8 mouse cellular contexts compared by ENCODE assay signal in the genomic region with DNA sequence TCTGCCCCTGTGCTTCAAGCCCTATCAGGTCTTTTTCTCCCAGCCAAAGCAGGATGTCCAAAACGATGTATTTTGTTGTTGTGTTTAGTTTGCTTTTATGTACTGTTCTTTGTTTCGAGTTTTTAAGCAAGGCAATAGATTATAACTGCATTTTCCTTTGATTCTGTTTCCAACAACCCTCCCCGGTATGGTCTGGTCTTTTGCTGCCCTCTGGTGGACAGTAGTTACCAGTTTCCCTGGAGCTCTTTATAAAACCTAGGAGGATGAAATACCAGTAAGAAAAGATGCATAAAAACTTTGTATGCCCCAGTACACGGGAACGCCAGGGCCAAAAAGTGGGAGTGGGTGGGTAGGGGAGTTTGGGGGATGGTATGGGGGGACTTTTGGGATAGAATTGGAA.
DNase-seq lines count a peak whose midpoint lies in the region; ATAC-seq lines count a peak whose summit lies in the region.

No protein-coding gene starts in this region.

- no peaks in the 10 kb centered on the region for H3K9me3 ChIP-seq in forebrain, embryonic 11.5 days (ENCODE audit: control insufficient read depth, low read length)
- no peaks in the 10 kb centered on the region for H3K9me3 ChIP-seq in forebrain, embryonic 12.5 days

- H3K4me3 ChIP-seq in forebrain, embryonic 11.5 days (ENCODE audit: low read depth, low read length): no peak overlapping the region
- H3K4me3 ChIP-seq in forebrain, embryonic 12.5 days (replicated peaks): no peak overlapping the region

- no peaks in the 10 kb centered on the region for H3K27me3 ChIP-seq in forebrain, embryonic 11.5 days (ENCODE audit: control insufficient read depth, insufficient read depth, low read length)
- no peaks in the 10 kb centered on the region for H3K27me3 ChIP-seq in forebrain, embryonic 12.5 days

- no peaks in the 10 kb centered on the region for H3K36me3 ChIP-seq in forebrain, embryonic 11.5 days (ENCODE audit: control insufficient read depth, insufficient read depth, low read length)
- no peaks in the 10 kb centered on the region for H3K36me3 ChIP-seq in forebrain, embryonic 12.5 days (replicated peaks)

- 0 out of 2 replicates have a peak, but pooled peaks have one; percentile 39 for ATAC-seq in forebrain, embryonic 11.5 days (replicated peaks; ENCODE audit: low FRiP score)
- no peak for ATAC-seq in forebrain, embryonic 12.5 days (ENCODE audit: low FRiP score)

- no peak overlapping the region for H3K9ac ChIP-seq in forebrain, embryonic 11.5 days (ENCODE audit: low read length)
- no peak overlapping the region for H3K9ac ChIP-seq in forebrain, embryonic 12.5 days

- no peak overlapping the region for H3K4me2 ChIP-seq in forebrain, embryonic 11.5 days (ENCODE audit: low read depth, low read length, severe bottlenecking)
- no peak overlapping the region for H3K4me2 ChIP-seq in forebrain, embryonic 12.5 days

- H3K27ac ChIP-seq in forebrain, embryonic 11.5 days (ENCODE audit: low read depth, low read length): no peak overlapping the region
- no peak overlapping the region for H3K27ac ChIP-seq in forebrain, embryonic 12.5 days

- WGBS in forebrain, embryonic 11.5 days: 22% methylated on average over 5 of the region's 5 CpGs
- WGBS in forebrain, embryonic 12.5 days: 16% methylated on average over 5 of the region's 5 CpGs

- H3K4me1 ChIP-seq in forebrain, embryonic 11.5 days (replicated peaks; ENCODE audit: control insufficient read depth, insufficient read depth, low read length): no peaks in the 10 kb centered on the region
- H3K4me1 ChIP-seq in forebrain, embryonic 12.5 days: no peaks in the 10 kb centered on the region

- peak; percentile 50 for DNase-seq in forebrain, embryonic 11.5 days (ENCODE audit: low spot score)
- DNase-seq in urinary bladder, postnatal 14 days (ENCODE audit: low spot score): peak; percentile 11
- no peak for DNase-seq in urinary bladder, postnatal 10 days (ENCODE audit: low spot score)
- peak; percentile 67 for DNase-seq in embryo, embryonic 10 days (ENCODE audit: low spot score)
- DNase-seq in kidney, adult 8-10 months: peak; percentile 1 to 8
- peak; percentile 18 for DNase-seq in lung, postnatal 14 days
- peak; percentile 47 for DNase-seq in testis, postnatal 10 days (ENCODE audit: low spot score)
